Mouse (Mus musculus) lung, postnatal 14 days (tissue): ENCODE data around the gene Tnfrsf12a.

Experiments used
- DNase-seq: peaks from one replicate; pipeline ENCODE4 v3.0.0; 2021

The Tnfrsf12a gene

GRCm38 (mm10) chr17:23644613-23645495, 32.4 kb downstream of the Tnfrsf12a start, which contains the start of gene Mmp25:
Gene Mmp25 (minus strand): TSS chr17:23645277.
- DNase-seq, result no peak

- DNase-seq, result no peak
Measured at GRCm38 (mm10) chr17:23631241-23631640, 46.0 kb downstream of the Tnfrsf12a start.

GRCm38 (mm10) chr17:23630195-23631020, 46.9 kb downstream of the Tnfrsf12a start:
- peak; percentile 80 for DNase-seq

- DNase-seq, result no peak
Measured at GRCm38 (mm10) chr17:23627813-23628212, 49.5 kb downstream of the Tnfrsf12a start.
